16 mouse cellular contexts compared by ENCODE assay signal in genomic region chr14:30551981-30552380, GRCm38 (mm10). TPM values are rescaled to one million over a fixed set of nuclear protein-coding genes. Genes with fewer than 3 reads are reported as not detected.
DNase-seq lines count a peak whose midpoint lies in the region; ATAC-seq and TF ChIP-seq lines count a peak whose summit lies in the region.
"Had no signal": no experiment of that assay in that cellular context is flagged by ENCODE, and none has a peak within 500 bp of the region (broad histone marks: within the 10 kb centered on the region; RNA-seq: fewer than 3 reads in every experiment).

No protein-coding gene starts in this region.

- H3K36me3 ChIP-seq in heart, embryonic 13.5 days: peaks cover 30% of the 10 kb centered on the region
- peaks cover 14% of the 10 kb centered on the region; the same call in 1 of the 2 replicates for H3K36me3 ChIP-seq in lung, embryonic 15.5 days
- H3K36me3 ChIP-seq in MEL (ENCODE audit: control insufficient read depth in 1 of 2, insufficient read depth in 2 of 2, low read length in 2 of 2): peaks cover 14 to 43% of the 10 kb centered on the region in 2 experiments
- peaks cover 14% of the 10 kb centered on the region for H3K36me3 ChIP-seq in liver, embryonic 16.5 days (ENCODE audit: control insufficient read depth, insufficient read depth)

- no peak for TF ChIP-seq EP300 in MEL (IDR thresholded peaks at IDR 0.05; ENCODE audit: low read depth in 1 of 2, low read length in 2 of 2)

- DNase-seq in heart, postnatal 4 days: no peak
- DNase-seq in lung, postnatal 10 days: no peak
- no peak for DNase-seq in MEL (ENCODE audit: low read depth, low spot score)
- DNase-seq: adrenal gland, adult 8-10 months; cerebellum, adult 11 months; cerebellum, postnatal 25 days; gastrocnemius, postnatal 36 days; right cerebral cortex, adult 18-20 months had no signal

- no peak for ATAC-seq in heart, embryonic 13.5 days (ENCODE audit: extremely low read depth, insufficient number of reproducible peaks, low FRiP score, low TSS enrichment)
- ATAC-seq in lung, embryonic 15.5 days (ENCODE audit: borderline replicate concordance, extremely low read depth, low FRiP score, low TSS enrichment): no peak
- ATAC-seq in liver, embryonic 16.5 days (ENCODE audit: low read depth): no peak
- ATAC-seq in megakaryocyte progenitor cell, adult 5-6 weeks (replicated peaks; ENCODE audit: poor library complexity): no peak

- H3K9ac ChIP-seq in heart, embryonic 13.5 days: no peak overlapping the region
- no peak overlapping the region for H3K9ac ChIP-seq in lung, embryonic 15.5 days
- H3K9ac ChIP-seq in MEL (ENCODE audit: control insufficient read depth, low read depth, low read length, poor library complexity, severe bottlenecking): no peak overlapping the region; the same call in 1 of the 2 replicates
- no peak overlapping the region for H3K9ac ChIP-seq in liver, embryonic 16.5 days (ENCODE audit: low read depth, low read length)
- H3K9ac ChIP-seq: midbrain, embryonic 12.5 days; stomach, embryonic 15.5 days had no signal

- TF ChIP-seq RAD21 in MEL (IDR thresholded peaks at IDR 0.05; ENCODE audit: low read depth, low read length): no peak

- H3K4me1 ChIP-seq in heart, embryonic 13.5 days: peaks cover 43% of the 10 kb centered on the region
- H3K4me1 ChIP-seq in lung, embryonic 15.5 days: peaks cover 34% of the 10 kb centered on the region
- H3K4me1 ChIP-seq in MEL (ENCODE audit: control insufficient read depth in 1 of 2, insufficient read depth in 2 of 2, low read length in 2 of 2): peaks cover 7 to 47% of the 10 kb centered on the region in 2 experiments; a peak in 3 of 4 replicates
- H3K4me1 ChIP-seq in liver, embryonic 16.5 days (ENCODE audit: control insufficient read depth, low read depth, low read length): peaks cover 39% of the 10 kb centered on the region

- H3K27ac ChIP-seq in heart, embryonic 13.5 days (replicated peaks): no peak overlapping the region
- no peak overlapping the region for H3K27ac ChIP-seq in lung, embryonic 15.5 days
- no peak overlapping the region for H3K27ac ChIP-seq in MEL (ENCODE audit: control insufficient read depth, low read depth, low read length)
- H3K27ac ChIP-seq in liver, embryonic 16.5 days (ENCODE audit: low read length): no peak overlapping the region
- H3K27ac ChIP-seq: heart, embryonic 10.5 days; macrophage; midbrain, embryonic 12.5 days; stomach, embryonic 15.5 days had no signal

- peaks cover 75% of the 10 kb centered on the region for H3K79me2 ChIP-seq in MEL (ENCODE audit: control insufficient read depth, insufficient read depth, low read length, poor library complexity)

- no peak overlapping the region for H3K4me3 ChIP-seq in heart, embryonic 13.5 days
- H3K4me3 ChIP-seq in lung, embryonic 15.5 days: no peak overlapping the region; the same call in 1 of the 2 replicates
- peak overlapping the region in 1 of 2 experiments; percentile 85; a peak in 2 of 4 replicates for H3K4me3 ChIP-seq in MEL (ENCODE audit: control insufficient read depth in 1 of 2, insufficient read depth in 1 of 2, low read depth in 2 of 2, low read length in 2 of 2)
- peak overlapping the region; percentile 78; the same call in 1 of the 2 replicates for H3K4me3 ChIP-seq in liver, embryonic 16.5 days (ENCODE audit: low read depth, low read length)
- H3K4me3 ChIP-seq: midbrain, embryonic 12.5 days had no signal

- WGBS in heart, embryonic 13.5 days: 89% methylated on average over 2 of the region's 2 CpGs
- WGBS in lung, embryonic 15.5 days: 82% methylated on average over 2 of the region's 2 CpGs
- WGBS in liver, embryonic 16.5 days (ENCODE audit: insufficient replicate concordance): 72% methylated on average over 2 of the region's 2 CpGs

- no peaks in the 10 kb centered on the region for H3K9me3 ChIP-seq in heart, embryonic 13.5 days
- no peaks in the 10 kb centered on the region for H3K9me3 ChIP-seq in lung, embryonic 15.5 days
- H3K9me3 ChIP-seq in MEL (replicated peaks; ENCODE audit: insufficient read depth, low read length): no peaks in the 10 kb centered on the region
- H3K9me3 ChIP-seq in liver, embryonic 16.5 days (replicated peaks; ENCODE audit: control insufficient read depth, low read length): no peaks in the 10 kb centered on the region
- H3K9me3 ChIP-seq: heart, embryonic 10.5 days; midbrain, embryonic 12.5 days; stomach, embryonic 15.5 days had no signal

- H3K27me3 ChIP-seq in heart, embryonic 13.5 days (replicated peaks): no peaks in the 10 kb centered on the region
- H3K27me3 ChIP-seq in lung, embryonic 15.5 days: no peaks in the 10 kb centered on the region
- H3K27me3 ChIP-seq in MEL (ENCODE audit: control insufficient read depth in 1 of 2, insufficient read depth in 2 of 2, low read length in 2 of 2): no peaks in the 10 kb centered on the region
- no peaks in the 10 kb centered on the region for H3K27me3 ChIP-seq in liver, embryonic 16.5 days (ENCODE audit: control insufficient read depth, insufficient read depth, low read depth, low read length)
- H3K27me3 ChIP-seq: midbrain, embryonic 12.5 days; stomach, embryonic 15.5 days had no signal

- TF ChIP-seq POLR2A in MEL (IDR thresholded peaks at IDR 0.05; ENCODE audit: control insufficient read depth in 1 of 2, insufficient read depth in 1 of 2, low read depth in 1 of 2, low read length in 2 of 2, poor library complexity in 1 of 2): no peak

- H3K4me2 ChIP-seq in heart, embryonic 13.5 days: peak overlapping the region; percentile 95
- H3K4me2 ChIP-seq in lung, embryonic 15.5 days: peak overlapping the region; percentile 90; the same call in 1 of the 2 replicates
- peak overlapping the region; percentile 90 for H3K4me2 ChIP-seq in liver, embryonic 16.5 days (ENCODE audit: low read depth, low read length)

- no peak for TF ChIP-seq CTCF in MEL (IDR thresholded peaks at IDR 0.05 in 2 of 3, conservative IDR thresholded peaks at IDR 0.05 in 1 of 3; ENCODE audit: control insufficient read depth in 1 of 3, insufficient read depth in 1 of 3, low read depth in 2 of 3, low read length in 3 of 3, poor library complexity in 1 of 3, severe bottlenecking in 1 of 3)

TF ChIP-seq in MEL, 35 proteins besides CTCF, POLR2A, EP300 and RAD21:
- TF ChIP-seq CHD2 (IDR thresholded peaks at IDR 0.05; ENCODE audit: low read length): no peak
- TF ChIP-seq ZNF384 (IDR thresholded peaks at IDR 0.05; ENCODE audit: low read depth, low read length): peak; percentile 54

RNA-seq across cellular contexts. Expression of gene Tkt, which starts 3.8 kb away (rescaled TPM):
- polyA plus RNA-seq in heart, embryonic 13.5 days (2015; fragmentation: Nextera tagmentation; extraction: Ambion mirVana): 86.2 and 96.6 TPM in 2 replicates
- total RNA-seq in heart, postnatal 4 days (2021): 10 to 100 TPM; 67.9 to 69.2 TPM
- polyA plus RNA-seq in lung, embryonic 15.5 days (2015; fragmentation: Nextera tagmentation; extraction: Ambion mirVana): 281 and 289 TPM in 2 replicates
- total RNA-seq in MEL (2012; rRNA removed): 636 and 640 TPM in 2 replicates
- 1,000 to 10,000 TPM in 1 of 2 experiments, 100 to 1,000 TPM in 1; 115 to 1,273 TPM for polyA plus RNA-seq in MEL (2012; ENCODE audit: insufficient read depth in 1 of 2, insufficient read length in 2 of 2, low read depth in 1 of 2, low replicate concordance in 2 of 2, missing spikeins in 1 of 2)
- 175 and 178 TPM in 2 replicates for polyA plus RNA-seq in liver, embryonic 16.5 days (2015; fragmentation: Nextera tagmentation; extraction: Ambion mirVana)
- 220 and 295 TPM in 2 replicates for total RNA-seq in megakaryocyte progenitor cell, adult 5-6 weeks (2015)
- total RNA-seq in megakaryocyte progenitor cell, adult 5-6 weeks (2017): 788 and 880 TPM in 2 replicates
